Mouse (Mus musculus) kidney, embryonic 15.5 days (tissue): ENCODE measurements around the gene Gpx4. TPM values are rescaled to one million over a fixed set of nuclear protein-coding genes. Genes with fewer than 3 reads are reported as not detected.
A peak's percentile ranks its signal among the peaks of the same experiment; 100 is the strongest.

Experiments
- ATAC-seq: fragments of 200-750 bp; cut with Nextera tagmentation; replicated peaks from 2 replicates; pipeline ENCODE4 v1.8.0; 2017; ENCODE audit warnings: moderate TSS enrichment; ENCODE audit not compliant: low FRiP score
- H3K27ac ChIP-seq: fragments of 300-500 bp; sonication (generic); 2 replicates; pipeline ENCODE4 v1.5.1; 2015; ENCODE audit warnings: mild to moderate bottlenecking, inconsistent platforms
- H3K27me3 ChIP-seq: fragments of 300-500 bp; sonication (generic); 2 replicates; pipeline ENCODE4 v1.6.1; 2015; ENCODE audit warnings: inconsistent platforms
- H3K36me3 ChIP-seq: fragments of 300-500 bp; sonication (generic); 2 replicates; pipeline ENCODE4 v1.6.1; 2015; ENCODE audit warnings: inconsistent platforms
- H3K4me1 ChIP-seq: fragments of 300-500 bp; sonication (generic); 2 replicates; pipeline ENCODE4 v1.6.1; 2015; ENCODE audit warnings: inconsistent platforms
- H3K4me2 ChIP-seq: fragments of 300-500 bp; sonication (generic); 2 replicates; pipeline ENCODE4 v1.6.1; 2015; ENCODE audit warnings: moderate library complexity, mild to moderate bottlenecking, inconsistent platforms
- H3K4me3 ChIP-seq: fragments of 300-500 bp; sonication (generic); replicated peaks from 2 replicates; pipeline ENCODE4 v1.5.1; 2015; ENCODE audit warnings: mild to moderate bottlenecking, inconsistent platforms
- H3K9ac ChIP-seq: fragments of 300-500 bp; sonication (generic); 2 replicates; pipeline ENCODE4 v1.6.1; 2015; ENCODE audit warnings: mild to moderate bottlenecking, inconsistent platforms
- H3K9me3 ChIP-seq: fragments of 300-500 bp; sonication (generic); replicated peaks from 2 replicates; pipeline ENCODE4 v1.6.1; 2016; ENCODE audit warnings: inconsistent platforms
- WGBS: fragments of 180-500 bp; shearing (Covaris S2); methylation state at CpG from one replicate; pipeline ENCODE4 v1.1.7; 2015; ENCODE audit warnings: mixed read lengths; 5-methylcytosine and 5-hydroxymethylcytosine counted together
- polyA plus RNA-seq: library from polyadenylated mRNA; unstranded; fragments of >200 nt; fragmentation: Nextera tagmentation; extraction: Ambion mirVana; gene quantifications from 2 replicates; pipeline ENCODE4 v1.2.1, GENCODE M21; 2015

Gpx4 gene
- polyA plus RNA-seq, 1 experiment from 2014 or later = 603 TPM

DNA sequence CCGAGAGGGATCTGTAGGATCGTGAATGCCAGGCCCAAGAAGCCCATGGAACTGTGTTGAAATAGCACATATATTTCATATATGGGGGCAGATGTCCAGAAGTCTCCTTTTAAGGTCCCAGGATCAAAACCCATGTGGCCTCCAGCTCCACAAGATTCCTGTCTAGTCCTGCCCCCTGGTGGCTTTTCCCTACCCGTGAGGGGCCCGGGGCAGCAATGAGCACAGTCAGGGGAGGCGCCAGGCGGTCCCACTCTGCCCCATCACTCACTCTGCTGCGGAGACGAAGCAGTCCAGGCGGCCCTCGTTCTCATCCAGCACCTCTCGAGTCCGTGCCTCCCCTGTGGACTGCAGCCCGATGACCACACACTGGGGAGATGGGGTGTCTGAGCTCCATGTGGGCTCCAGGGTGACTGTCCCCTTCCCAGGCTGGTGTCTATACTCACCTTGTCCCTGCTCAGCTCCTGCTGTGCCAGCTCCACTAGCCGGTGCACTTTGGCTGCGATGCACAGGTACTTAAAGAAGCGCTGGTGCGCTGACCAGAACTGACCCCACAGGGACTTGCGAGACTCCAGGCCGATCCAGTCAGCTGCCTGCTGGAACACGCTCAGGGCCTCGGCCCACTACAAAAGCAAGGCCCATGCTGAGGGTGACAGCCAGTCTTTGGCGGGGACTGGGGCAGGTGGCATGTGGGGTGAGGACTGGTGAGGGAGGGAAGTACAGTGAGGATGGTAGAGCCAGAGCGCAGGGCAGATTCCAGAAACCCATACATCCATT, 17.1 kb downstream of the Gpx4 start:
- Histone ChIP-seq H3K9ac (no peak overlapping the region), H3K27ac (no peak overlapping the region), H3K4me3 (no peak overlapping the region), H3K4me1 (peaks cover 16% of the 10 kb centered on the region; the same call in 1 of the 2 replicates), H3K27me3 (no peaks in the 10 kb centered on the region), H3K4me2 (no peak overlapping the region), H3K36me3 (peaks cover 77% of the 10 kb centered on the region), H3K9me3 (no peaks in the 10 kb centered on the region)
- ATAC-seq = no peak
- 73% methylated on average over 23 of the region's 23 CpGs for WGBS

DNA sequence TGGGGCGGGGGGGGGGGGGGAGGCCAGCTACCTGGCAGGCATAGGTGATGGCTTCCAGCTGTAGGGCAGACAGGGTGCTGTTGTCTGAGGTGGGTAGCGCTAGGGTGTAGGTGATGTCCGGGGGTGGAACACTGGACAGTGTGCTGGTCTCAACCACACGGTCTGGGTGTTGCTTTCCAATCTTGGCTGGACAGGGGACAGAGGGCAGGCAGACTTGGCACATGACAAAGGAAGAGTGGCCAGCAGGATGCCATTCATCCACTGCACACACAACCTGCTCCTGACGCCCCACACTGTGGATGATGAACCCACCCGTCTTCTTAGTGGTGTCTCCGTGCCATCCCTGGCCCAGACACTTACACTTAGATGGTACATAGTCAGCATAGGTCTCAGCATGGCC, 22.3 kb downstream of the Gpx4 start:
- Histone ChIP-seq H3K27ac (no peak overlapping the region), H3K4me3 (no peak overlapping the region), H3K36me3 (peaks cover 31% of the 10 kb centered on the region), H3K9me3 (no peaks in the 10 kb centered on the region), H3K27me3 (no peaks in the 10 kb centered on the region), H3K4me1 (peaks cover 36% of the 10 kb centered on the region), H3K9ac (no peak overlapping the region), H3K4me2 (no peak overlapping the region)
- no peak for ATAC-seq
- 85% methylated on average over 7 of the region's 7 CpGs for WGBS

DNA sequence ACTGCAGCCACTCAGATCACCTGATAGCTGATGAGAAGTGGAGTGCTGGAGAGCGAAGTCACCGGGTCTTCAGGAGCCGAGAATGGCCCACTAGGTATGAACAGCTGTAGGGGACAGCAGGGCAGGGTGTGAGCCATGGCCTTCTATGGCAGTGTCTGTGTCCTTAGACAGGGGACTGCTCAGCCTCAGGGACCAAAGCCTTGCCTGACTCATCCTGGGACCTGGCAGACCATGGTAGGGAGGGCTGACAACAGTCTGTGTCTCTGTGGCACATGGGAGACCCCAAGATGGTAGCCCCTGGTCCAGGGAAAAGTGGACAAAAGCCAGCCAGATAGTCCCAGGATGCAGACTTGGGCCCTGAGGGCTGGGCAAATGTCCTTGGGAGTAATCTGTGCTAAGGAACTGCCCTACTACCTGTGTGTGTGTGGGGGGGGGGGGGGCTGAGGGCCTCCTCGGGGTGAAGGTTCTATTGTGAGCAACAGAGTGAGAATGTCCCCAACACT, 23.0 kb downstream of the Gpx4 start:
- H3K27ac ChIP-seq = 0 out of 2 replicates have a peak overlapping the region, but pooled peaks have one; percentile 85
- H3K27me3 ChIP-seq = no peaks in the 10 kb centered on the region
- H3K9me3 ChIP-seq = no peaks in the 10 kb centered on the region
- peaks cover 25% of the 10 kb centered on the region for H3K36me3 ChIP-seq
- no peak for ATAC-seq
- no peak overlapping the region for H3K4me2 ChIP-seq
- H3K9ac ChIP-seq = no peak overlapping the region
- no peak overlapping the region for H3K4me3 ChIP-seq
- peaks cover 41% of the 10 kb centered on the region for H3K4me1 ChIP-seq
- 93% methylated on average over 4 of the region's 4 CpGs for WGBS

DNA sequence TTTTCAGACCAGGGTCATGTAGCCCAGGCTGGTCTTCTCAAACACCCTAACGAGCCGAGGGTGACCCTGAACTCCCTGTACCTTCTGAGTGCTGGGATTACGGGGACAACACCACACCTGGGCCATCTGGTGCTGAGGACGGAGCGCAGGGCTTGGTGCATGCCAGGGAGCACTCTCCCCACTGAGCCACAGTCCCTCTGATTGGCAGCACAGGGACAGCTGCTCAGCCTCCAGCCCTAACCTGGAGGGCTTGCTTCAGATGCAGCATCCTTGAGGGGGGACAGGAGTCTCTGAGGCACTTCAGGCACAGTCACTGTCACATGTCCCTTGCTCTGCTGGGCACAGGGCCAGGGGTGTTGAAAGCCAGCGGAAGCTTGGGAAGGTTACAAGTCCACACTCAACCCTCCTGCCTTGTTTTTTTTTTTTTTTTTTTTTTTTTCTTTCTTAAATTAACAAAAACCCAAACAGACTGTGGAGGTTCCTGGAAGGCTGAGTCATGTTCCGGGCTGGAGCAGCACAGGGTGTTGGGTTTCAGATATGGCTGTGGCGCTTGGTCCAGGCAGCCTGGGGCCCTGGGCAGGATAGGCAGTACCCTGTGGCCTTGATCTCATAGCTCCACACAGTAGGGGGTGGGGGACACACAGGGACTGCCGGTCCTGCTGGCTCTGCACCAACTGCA, 24.0 kb downstream of the Gpx4 start:
- no peak overlapping the region for H3K9ac ChIP-seq
- H3K27ac ChIP-seq = peak overlapping the region; percentile 85
- no peaks in the 10 kb centered on the region for H3K27me3 ChIP-seq
- H3K4me1 ChIP-seq = peaks cover 51% of the 10 kb centered on the region
- peak overlapping the region; percentile 1; the same call in 1 of the 2 replicates for H3K4me2 ChIP-seq
- H3K9me3 ChIP-seq = no peaks in the 10 kb centered on the region
- H3K36me3 ChIP-seq = peaks cover 18% of the 10 kb centered on the region
- no peak overlapping the region for H3K4me3 ChIP-seq
- 46% methylated on average over 9 of the region's 9 CpGs for WGBS
- ATAC-seq = peak; percentile 84

DNA sequence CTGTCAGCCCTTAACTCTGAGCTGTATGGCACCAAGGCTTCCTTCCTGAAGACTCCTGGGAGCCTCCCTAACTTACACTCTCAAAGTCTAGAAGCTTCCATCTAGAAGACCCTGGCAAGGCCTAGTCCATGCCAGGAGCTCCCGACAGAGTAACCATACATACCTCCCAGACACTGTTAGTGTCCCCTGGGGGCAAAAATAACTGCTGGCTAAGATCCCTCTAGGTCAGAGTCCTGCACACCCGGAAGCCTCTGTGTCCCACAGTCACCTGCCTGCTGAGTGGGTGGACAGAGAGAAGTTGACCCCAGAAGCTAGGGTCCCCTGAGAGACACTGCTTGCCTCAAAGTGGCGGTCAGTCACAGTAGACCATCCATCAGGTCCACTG, 24.5 kb downstream of the Gpx4 start:
- WGBS = 66% methylated on average over 3 of the region's 3 CpGs
- Histone ChIP-seq H3K9me3 (no peaks in the 10 kb centered on the region), H3K4me2 (peak overlapping the region; percentile 1; the same call in 1 of the 2 replicates), H3K4me1 (peaks cover 53% of the 10 kb centered on the region), H3K27ac (peak overlapping the region; percentile 85), H3K36me3 (peaks cover 15% of the 10 kb centered on the region; the same call in 1 of the 2 replicates), H3K4me3 (no peak overlapping the region), H3K27me3 (no peaks in the 10 kb centered on the region), H3K9ac (no peak overlapping the region)
- no peak; the same call in 1 of the 2 replicates for ATAC-seq

DNA sequence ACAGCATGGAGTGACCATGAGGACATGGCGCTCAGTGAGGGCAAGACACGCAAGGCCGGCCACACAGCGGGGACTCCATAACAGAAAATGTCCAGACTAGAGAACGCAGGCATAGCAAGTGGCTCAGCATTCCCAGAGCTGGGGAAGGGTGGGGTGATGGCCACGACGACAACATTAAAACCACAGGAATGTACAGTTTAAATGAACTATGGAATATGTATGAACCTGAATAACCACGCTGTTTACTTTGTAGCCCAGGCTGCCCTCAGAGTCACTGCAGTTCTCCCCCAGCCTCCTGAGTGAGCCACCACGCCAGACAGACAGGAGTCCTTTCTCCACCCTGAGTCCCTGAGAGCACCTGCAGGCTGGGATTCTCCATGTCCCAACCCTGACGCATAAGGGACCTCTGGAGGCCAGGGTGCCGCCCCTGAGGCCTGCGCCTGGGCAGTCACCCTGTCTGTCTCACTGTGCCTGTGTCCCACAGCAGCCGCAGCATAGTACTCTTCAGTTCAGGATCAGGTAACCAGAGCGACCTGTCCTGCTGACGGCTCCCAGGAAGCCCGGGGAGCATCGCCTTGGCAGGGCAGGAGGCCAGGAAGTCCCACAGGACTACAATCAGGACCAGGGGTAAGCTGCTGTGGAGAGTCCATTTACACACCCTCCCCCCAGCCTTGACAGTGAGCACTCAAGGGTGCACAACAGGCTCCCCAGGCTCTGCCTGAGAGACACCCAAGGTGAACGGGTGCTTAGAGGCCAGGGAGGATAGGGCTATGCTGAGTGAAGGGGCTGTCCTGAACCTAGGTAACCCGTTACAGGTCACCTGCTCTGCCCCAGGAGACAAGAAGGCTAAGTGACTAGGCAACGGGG, 25.9 kb downstream of the Gpx4 start:
- Histone ChIP-seq H3K27ac (no peak overlapping the region), H3K36me3 (peaks cover 9% of the 10 kb centered on the region; the same call in 1 of the 2 replicates), H3K9ac (peak overlapping the region; percentile 4; the same call in 1 of the 2 replicates), H3K9me3 (no peaks in the 10 kb centered on the region), H3K4me1 (peaks cover 53% of the 10 kb centered on the region), H3K4me3 (no peak overlapping the region), H3K27me3 (no peaks in the 10 kb centered on the region), H3K4me2 (no peak overlapping the region)
- 77% methylated on average over 20 of the region's 20 CpGs for WGBS
- ATAC-seq = no peak

GRCm38 (mm10) chr10:80074813-80075601, 28.0 kb downstream of the Gpx4 start:
- peak overlapping the region; percentile 64 for H3K27ac ChIP-seq
- 12% methylated on average over 28 of the region's 28 CpGs for WGBS

DNA sequence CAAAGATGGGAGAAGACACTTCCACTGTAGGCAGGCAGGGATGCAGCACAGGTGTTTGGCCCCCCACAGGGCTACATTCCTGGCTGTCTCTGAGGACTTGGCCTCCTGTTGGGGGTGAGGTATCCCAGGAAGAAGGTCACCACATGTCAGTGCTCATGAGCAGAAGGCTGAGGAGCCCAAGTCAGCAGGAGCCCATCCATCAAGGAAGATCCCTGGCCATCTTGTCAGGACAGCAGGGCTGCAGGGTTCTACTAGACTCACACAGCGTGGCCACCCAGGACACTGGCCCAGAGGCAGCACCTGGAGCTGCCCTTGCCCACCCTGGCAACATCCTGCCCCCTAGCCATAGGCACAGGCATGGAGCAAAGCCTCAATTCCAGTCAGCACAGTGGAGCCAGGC, 29.0 kb downstream of the Gpx4 start:
- no peak overlapping the region for H3K4me3 ChIP-seq
- no peak overlapping the region for H3K9ac ChIP-seq
- peaks cover 48% of the 10 kb centered on the region for H3K4me1 ChIP-seq
- WGBS = 38% methylated on average over 1 of the region's 1 CpGs
- no peaks in the 10 kb centered on the region for H3K27me3 ChIP-seq
- no peak overlapping the region for H3K4me2 ChIP-seq
- no peaks in the 10 kb centered on the region for H3K9me3 ChIP-seq
- peaks cover 29% of the 10 kb centered on the region for H3K36me3 ChIP-seq
- no peak for ATAC-seq
- peak overlapping the region; percentile 64 for H3K27ac ChIP-seq

More at GRCm38 (mm10) chr10:80074813-80075601, 28.0 kb downstream of the Gpx4 start:
- Histone ChIP-seq H3K9ac (peak overlapping the region; percentile 31; the same call in 1 of the 2 replicates), H3K4me3 (peak overlapping the region; percentile 34), H3K9me3 (no peaks in the 10 kb centered on the region), H3K4me1 (peaks cover 53% of the 10 kb centered on the region), H3K36me3 (peaks cover 22% of the 10 kb centered on the region), H3K27me3 (no peaks in the 10 kb centered on the region), H3K4me2 (peak overlapping the region; percentile 59)
- ATAC-seq = peak; percentile 30; the same call in 1 of the 2 replicates

DNA sequence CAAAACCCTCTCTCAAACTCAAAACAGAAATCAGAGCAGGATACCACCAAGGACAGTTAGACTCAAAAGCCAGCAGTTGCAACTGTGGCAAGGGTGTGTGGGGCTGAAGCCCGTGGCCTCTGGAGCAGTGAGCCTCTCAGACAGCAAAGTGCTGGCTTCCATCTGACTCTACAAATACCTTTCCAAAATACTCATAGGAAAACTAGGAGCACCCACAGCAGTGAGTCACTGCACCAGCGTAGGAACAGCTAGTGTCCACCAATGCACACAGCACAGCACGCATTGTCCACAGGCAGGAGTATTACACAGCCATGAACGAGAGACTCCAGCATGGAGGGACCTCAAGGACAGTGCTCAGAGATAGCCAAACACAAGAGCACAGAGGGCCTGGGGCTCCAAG, 29.4 kb downstream of the Gpx4 start:
- Histone ChIP-seq H3K4me3 (no peak overlapping the region), H3K4me2 (no peak overlapping the region), H3K27ac (no peak overlapping the region), H3K4me1 (peaks cover 43% of the 10 kb centered on the region), H3K9ac (no peak overlapping the region), H3K9me3 (no peaks in the 10 kb centered on the region), H3K36me3 (peaks cover 34% of the 10 kb centered on the region), H3K27me3 (no peaks in the 10 kb centered on the region)
- ATAC-seq = no peak
- WGBS = 96% methylated on average over 4 of the region's 4 CpGs

GRCm38 (mm10) chr10:80077312-80077711, 30.3 kb downstream of the Gpx4 start:
- H3K4me2 ChIP-seq = no peak overlapping the region
- peaks cover 40% of the 10 kb centered on the region for H3K36me3 ChIP-seq
- H3K27ac ChIP-seq = no peak overlapping the region
- no peaks in the 10 kb centered on the region for H3K27me3 ChIP-seq
- H3K9me3 ChIP-seq = no peaks in the 10 kb centered on the region
- ATAC-seq = no peak
- peaks cover 34% of the 10 kb centered on the region for H3K4me1 ChIP-seq
- H3K9ac ChIP-seq = no peak overlapping the region
- no peak overlapping the region for H3K4me3 ChIP-seq
- 93% methylated on average over 5 of the region's 5 CpGs for WGBS

DNA sequence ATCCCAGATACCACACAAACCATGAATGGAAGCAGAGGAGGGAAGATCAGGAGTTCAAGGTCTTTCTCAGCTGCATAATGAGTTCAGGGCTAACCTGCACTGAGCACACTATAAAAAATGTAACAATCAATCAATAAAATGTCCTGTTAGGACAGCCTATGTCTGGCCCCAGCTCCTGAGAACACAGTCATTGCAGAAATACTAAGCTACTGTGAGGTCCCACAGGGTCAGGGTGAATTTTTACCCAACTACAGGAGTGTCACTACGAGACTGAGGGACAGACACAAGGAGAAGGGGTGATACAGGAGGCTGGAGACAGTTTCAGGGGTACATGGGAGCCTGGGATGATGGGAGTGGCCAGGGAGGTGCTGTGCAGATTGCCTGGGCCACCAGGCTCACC, 31.4 kb downstream of the Gpx4 start:
- Histone ChIP-seq H3K4me1 (peaks cover 24% of the 10 kb centered on the region), H3K36me3 (peaks cover 50% of the 10 kb centered on the region), H3K4me2 (no peak overlapping the region), H3K9ac (no peak overlapping the region), H3K4me3 (no peak overlapping the region), H3K27me3 (no peaks in the 10 kb centered on the region), H3K27ac (no peak overlapping the region), H3K9me3 (no peaks in the 10 kb centered on the region)
- 81% methylated on average over 1 of the region's 1 CpGs for WGBS
- no peak for ATAC-seq
